Mouse (Mus musculus) heart, adult 2 months (tissue): ENCODE measurements around the gene Sfxn3.

Experiments used
- CTCF ChIP-seq: fragments of 200-600 bp; IDR thresholded peaks from 2 replicates; pipeline ENCODE4 v1.8.1; 2022; ENCODE audit warnings: antibody characterized with exemption, mild to moderate bottlenecking, moderate library complexity
- EP300 ChIP-seq: fragments of 200-500 bp; IDR thresholded peaks from 2 replicates; pipeline ENCODE4 v1.6.1; 2011; ENCODE audit warnings: low read depth, low read length, control low read depth; ENCODE audit not compliant: insufficient read depth
- POLR2A ChIP-seq: fragments of 200-500 bp; IDR thresholded peaks from 2 replicates; pipeline ENCODE4 v1.6.1; 2011; ENCODE audit warnings: mild to moderate bottlenecking, low read depth, low read length, control low read depth; ENCODE audit not compliant: insufficient read depth

GRCm38 (mm10) chr19:45027848-45028247 is 19.5 kb upstream of the Sfxn3 start:
- no peak for TF ChIP-seq CTCF
- TF ChIP-seq POLR2A, result no peak; the same call in 1 of the 2 replicates
- TF ChIP-seq EP300, result peak; percentile 72; the same call in 1 of the 2 replicates
